Mouse (Mus musculus): Measurements from ENCODE around the gene Itga1. TPM values are rescaled to one million over a fixed set of nuclear protein-coding genes. Genes with fewer than 3 reads are reported as not detected.

Itga1 gene
- 5.6 and 6.4 TPM in 2 replicates for polyA plus RNA-seq (2015; fragmentation: Nextera tagmentation; extraction: Ambion mirVana)

DNA sequence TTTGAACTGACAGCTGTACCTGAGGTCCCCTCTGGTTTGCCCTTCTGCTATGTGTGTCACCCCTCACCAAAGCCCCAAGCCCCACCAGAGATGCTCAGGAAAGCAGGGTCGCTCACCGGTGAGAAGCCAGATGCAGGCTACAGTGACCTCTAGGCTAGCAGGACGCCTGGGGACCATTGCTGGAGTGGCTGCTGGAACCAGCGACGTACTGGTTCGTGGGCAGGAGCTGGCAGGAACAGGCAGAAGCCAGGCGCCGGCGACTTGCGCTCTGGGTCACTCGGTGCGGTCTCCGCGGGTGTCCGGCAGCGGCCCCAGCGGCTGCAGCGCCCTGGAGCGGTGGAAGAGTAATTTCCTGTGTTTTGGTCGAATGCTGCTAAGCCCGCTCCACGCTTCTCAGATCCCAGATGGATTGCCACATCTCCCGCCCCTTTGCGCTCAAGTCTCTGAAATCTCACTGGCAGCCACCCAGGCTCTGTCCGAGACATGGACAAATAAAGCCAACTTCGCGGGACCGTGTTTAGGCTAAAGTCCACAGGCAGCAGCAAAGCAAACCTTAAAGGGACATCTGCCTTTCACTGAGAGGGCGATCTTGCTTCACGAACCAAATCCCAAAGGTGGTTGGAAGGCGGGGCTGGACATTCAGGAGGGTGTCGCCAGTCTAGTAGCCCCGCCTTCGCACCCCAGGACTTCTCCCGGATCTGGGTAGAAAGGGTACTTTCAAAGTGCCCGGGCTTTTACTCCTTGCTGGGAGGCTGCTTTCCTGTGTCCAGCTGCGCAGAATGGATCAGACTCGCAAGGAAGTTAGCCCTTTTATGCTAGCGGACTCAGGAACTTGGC is at the start of gene Itga1, which contains the start of gene Gm49395:
Itga1 (minus strand) TSS at position 610 of the 837 bp plus-strand sequence.
Gm49395 (minus strand) TSS at position 567 of the 837 bp plus-strand sequence.
- Histone ChIP-seq H3K27me3 (peaks cover 37% of the 10 kb centered on the region), H3K36me3 (no peaks in the 10 kb centered on the region)
- under 1% methylated on average over 39 of the region's 39 CpGs for WGBS

DNA sequence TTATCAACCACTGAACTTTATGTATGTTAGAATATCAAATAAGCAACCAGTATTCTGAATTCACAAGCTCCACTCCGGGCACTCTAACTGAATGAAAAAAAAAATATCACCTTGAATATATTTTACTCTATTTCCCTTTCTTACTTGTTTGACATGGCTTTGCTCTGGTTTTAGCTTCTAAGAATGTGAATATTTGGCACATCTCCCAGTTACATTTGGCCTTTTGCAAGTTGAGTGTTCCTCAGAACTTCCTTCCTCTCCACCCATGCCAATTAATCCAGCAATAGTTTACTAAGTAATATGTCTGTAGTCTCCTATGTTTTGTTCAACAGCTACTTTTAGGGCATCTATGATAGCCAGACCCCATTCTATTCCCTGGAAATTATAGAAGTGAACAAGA is 48.8 kb upstream of the Itga1 start:
- Histone ChIP-seq H3K4me3 (replicated peaks) (no peak overlapping the region), H3K4me1 (replicated peaks) (no peaks in the 10 kb centered on the region), H3K4me2 (replicated peaks) (no peak overlapping the region), H3K27me3 (no peaks in the 10 kb centered on the region), H3K36me3 (no peaks in the 10 kb centered on the region), H3K9me3 (no peaks in the 10 kb centered on the region), H3K9ac (replicated peaks) (no peak overlapping the region), H3K27ac (no peak overlapping the region)
- ATAC-seq = no peak
- WGBS = 100% methylated on average over 1 of the region's 1 CpGs

More for the DNA sequence above, at the start of gene Itga1, which contains the start of gene Gm49395:
- ATAC-seq = peak; percentile 75
- Histone ChIP-seq H3K9ac (replicated peaks) (peak within 1 kb of the TSS; percentile 61), H3K9me3 (no peaks in the 10 kb centered on the region), H3K4me3 (replicated peaks) (peak within 1 kb of the TSS; percentile 50), H3K4me1 (replicated peaks) (peaks cover 10% of the 10 kb centered on the region), H3K4me2 (replicated peaks) (peak within 1 kb of the TSS; percentile 88), H3K27ac (no peak within 1 kb of the TSS)

DNA sequence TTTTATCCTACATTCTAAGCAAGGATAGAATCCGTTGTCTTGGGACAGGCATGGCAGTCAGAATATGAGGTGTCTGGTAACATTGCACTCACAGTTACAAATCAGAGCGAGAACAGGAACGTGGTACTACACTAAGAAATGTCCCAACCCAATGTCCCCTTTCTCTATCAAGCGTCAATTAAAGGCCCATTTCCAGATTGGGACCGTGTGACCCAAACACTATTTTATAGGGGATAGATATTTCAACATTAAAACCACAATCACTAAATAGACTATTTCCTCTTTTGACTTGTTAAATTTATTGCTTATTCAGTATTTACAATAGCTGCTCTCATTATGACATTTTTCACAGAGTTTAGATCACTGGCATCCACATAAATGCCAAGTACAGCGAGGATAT is 48.1 kb upstream of the Itga1 start:
- H3K36me3 ChIP-seq = no peaks in the 10 kb centered on the region
- no peaks in the 10 kb centered on the region for H3K27me3 ChIP-seq
- 91% methylated on average over 6 of the region's 6 CpGs for WGBS
- H3K4me2 ChIP-seq (replicated peaks) = no peak overlapping the region
- no peaks in the 10 kb centered on the region for H3K4me1 ChIP-seq (replicated peaks)
- no peak for ATAC-seq
- no peak overlapping the region for H3K27ac ChIP-seq
- H3K9ac ChIP-seq (replicated peaks) = no peak overlapping the region
- no peak overlapping the region for H3K4me3 ChIP-seq (replicated peaks)
- H3K9me3 ChIP-seq = no peaks in the 10 kb centered on the region

DNA sequence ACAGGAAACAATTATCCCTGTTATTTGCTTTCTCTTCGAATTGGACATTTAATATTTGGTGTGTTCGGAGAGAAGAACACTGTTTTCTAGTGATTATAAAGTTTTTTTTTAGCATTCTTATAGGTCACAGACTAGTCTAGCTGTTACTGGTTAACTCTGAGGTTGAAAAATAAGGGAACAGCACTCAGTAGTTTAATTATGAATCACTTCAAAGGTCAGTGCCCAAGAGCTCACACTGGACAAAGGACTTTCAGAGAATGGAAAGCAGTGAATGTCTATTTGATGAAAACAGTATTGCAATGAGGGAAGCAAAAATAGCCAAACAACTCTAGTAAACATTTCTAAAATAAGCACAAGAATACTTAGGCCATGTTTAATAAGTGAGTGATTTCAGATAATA is 41.8 kb upstream of the Itga1 start:
- H3K4me1 ChIP-seq (replicated peaks) = no peaks in the 10 kb centered on the region
- H3K4me3 ChIP-seq (replicated peaks) = no peak overlapping the region
- no peak for ATAC-seq
- H3K27me3 ChIP-seq = no peaks in the 10 kb centered on the region
- no peaks in the 10 kb centered on the region for H3K9me3 ChIP-seq
- no peak overlapping the region for H3K27ac ChIP-seq
- no peaks in the 10 kb centered on the region for H3K36me3 ChIP-seq
- no peak overlapping the region for H3K9ac ChIP-seq (replicated peaks)
- WGBS = 95% methylated on average over 2 of the region's 2 CpGs
- no peak overlapping the region for H3K4me2 ChIP-seq (replicated peaks)

DNA sequence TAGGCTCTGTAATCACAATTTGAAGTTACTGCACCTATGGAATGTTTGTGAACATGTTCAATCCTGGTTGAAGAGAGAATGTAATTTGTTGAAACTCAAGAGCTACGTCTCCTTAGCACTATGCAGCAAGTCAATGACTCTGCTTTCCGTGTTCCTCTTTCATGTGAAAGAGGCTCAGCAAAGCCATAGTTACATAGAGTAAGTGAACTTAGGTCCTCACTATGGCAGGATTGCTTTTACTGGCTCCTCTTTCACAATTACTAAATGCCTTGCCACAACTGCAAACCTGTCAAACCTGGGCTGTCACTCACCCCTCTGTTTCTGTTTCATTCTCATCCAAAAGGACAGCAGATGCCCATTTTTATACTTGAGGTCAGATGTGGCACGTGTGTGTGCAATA is 40.3 kb upstream of the Itga1 start:
- WGBS = 89% methylated on average over 3 of the region's 3 CpGs
- no peaks in the 10 kb centered on the region for H3K36me3 ChIP-seq
- no peaks in the 10 kb centered on the region for H3K9me3 ChIP-seq
- H3K27ac ChIP-seq = no peak overlapping the region
- ATAC-seq = no peak
- no peaks in the 10 kb centered on the region for H3K27me3 ChIP-seq
- no peaks in the 10 kb centered on the region for H3K4me1 ChIP-seq (replicated peaks)
- H3K4me2 ChIP-seq (replicated peaks) = no peak overlapping the region
- no peak overlapping the region for H3K9ac ChIP-seq (replicated peaks)
- H3K4me3 ChIP-seq (replicated peaks) = no peak overlapping the region

DNA sequence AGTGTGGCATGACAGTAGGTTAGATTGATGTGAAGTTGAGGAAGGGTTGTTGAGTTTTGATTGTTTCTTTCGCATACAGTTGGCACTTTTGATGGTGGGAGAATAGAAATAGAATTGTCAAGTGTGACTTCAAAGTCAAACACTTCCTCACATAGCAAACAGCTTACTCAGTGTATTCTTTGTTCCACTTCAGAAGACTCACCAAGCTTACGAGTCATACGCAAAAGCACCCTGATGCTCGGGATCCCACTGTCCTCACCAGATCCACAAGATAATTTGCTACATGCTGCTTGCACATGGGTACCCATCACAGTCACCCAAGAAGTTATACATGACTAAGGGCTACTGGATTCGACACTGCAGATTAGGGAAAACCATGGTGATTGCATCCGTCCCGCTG is 36.7 kb upstream of the Itga1 start:
- WGBS = 92% methylated on average over 7 of the region's 7 CpGs
- no peak for ATAC-seq

DNA sequence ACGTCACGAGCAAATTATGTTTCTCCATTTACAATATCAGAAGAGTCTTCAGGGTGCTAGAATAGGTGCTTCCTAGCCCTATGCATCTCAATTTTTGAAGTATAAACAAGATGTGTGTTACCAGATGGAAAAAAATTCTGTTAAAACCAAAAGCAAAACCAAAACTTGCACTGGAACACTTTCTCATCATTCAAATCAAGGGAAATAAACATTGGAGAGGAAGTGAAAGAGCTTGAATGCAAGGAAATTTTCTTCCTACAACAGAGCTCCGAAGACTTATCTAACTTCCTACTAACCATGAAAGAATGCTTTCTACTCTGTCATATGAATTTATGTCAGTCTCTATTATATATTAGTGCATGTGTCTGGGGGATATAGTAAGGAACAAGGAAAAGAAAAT is 35.0 kb upstream of the Itga1 start:
- WGBS = 92% methylated on average over 3 of the region's 3 CpGs

More for the DNA sequence above, 36.7 kb upstream of the Itga1 start:
- H3K9ac ChIP-seq (replicated peaks) = no peak overlapping the region
- no peaks in the 10 kb centered on the region for H3K27me3 ChIP-seq
- H3K27ac ChIP-seq = no peak overlapping the region
- H3K4me2 ChIP-seq (replicated peaks) = no peak overlapping the region
- H3K36me3 ChIP-seq = no peaks in the 10 kb centered on the region
- H3K4me1 ChIP-seq (replicated peaks) = no peaks in the 10 kb centered on the region
- no peak overlapping the region for H3K4me3 ChIP-seq (replicated peaks)
- no peaks in the 10 kb centered on the region for H3K9me3 ChIP-seq

DNA sequence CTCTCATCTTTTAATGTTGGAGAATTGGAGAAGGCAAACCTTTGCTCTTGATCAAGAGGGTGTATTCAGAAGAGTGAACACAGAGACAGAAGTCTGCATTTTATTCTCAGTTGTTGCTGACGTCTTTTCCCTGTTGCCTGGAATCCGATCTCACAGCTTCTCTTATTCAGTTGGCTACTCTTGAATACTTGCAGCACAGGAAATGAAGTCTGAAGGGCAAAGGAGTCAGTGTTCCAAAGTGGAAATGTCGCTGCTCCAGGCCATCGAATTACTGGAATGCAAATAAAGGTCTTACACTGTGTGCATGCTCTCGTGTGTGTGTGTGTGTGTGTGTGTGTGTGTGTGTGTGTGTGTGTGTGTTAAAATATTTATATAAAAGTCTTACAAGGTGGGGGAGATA is 30.7 kb upstream of the Itga1 start:
- Histone ChIP-seq H3K9me3 (no peaks in the 10 kb centered on the region), H3K4me2 (replicated peaks) (no peak overlapping the region), H3K27ac (no peak overlapping the region), H3K4me1 (replicated peaks) (no peaks in the 10 kb centered on the region), H3K36me3 (no peaks in the 10 kb centered on the region), H3K4me3 (replicated peaks) (no peak overlapping the region), H3K9ac (replicated peaks) (no peak overlapping the region), H3K27me3 (no peaks in the 10 kb centered on the region)
- no peak for ATAC-seq
- WGBS = 31% methylated on average over 5 of the region's 5 CpGs

More for the DNA sequence above, 35.0 kb upstream of the Itga1 start:
- H3K4me3 ChIP-seq (replicated peaks) = no peak overlapping the region
- no peak overlapping the region for H3K4me2 ChIP-seq (replicated peaks)
- H3K4me1 ChIP-seq (replicated peaks) = no peaks in the 10 kb centered on the region
- no peak overlapping the region for H3K27ac ChIP-seq
- no peaks in the 10 kb centered on the region for H3K9me3 ChIP-seq
- H3K9ac ChIP-seq (replicated peaks) = no peak overlapping the region
- no peaks in the 10 kb centered on the region for H3K36me3 ChIP-seq
- no peak for ATAC-seq
- H3K27me3 ChIP-seq = no peaks in the 10 kb centered on the region

DNA sequence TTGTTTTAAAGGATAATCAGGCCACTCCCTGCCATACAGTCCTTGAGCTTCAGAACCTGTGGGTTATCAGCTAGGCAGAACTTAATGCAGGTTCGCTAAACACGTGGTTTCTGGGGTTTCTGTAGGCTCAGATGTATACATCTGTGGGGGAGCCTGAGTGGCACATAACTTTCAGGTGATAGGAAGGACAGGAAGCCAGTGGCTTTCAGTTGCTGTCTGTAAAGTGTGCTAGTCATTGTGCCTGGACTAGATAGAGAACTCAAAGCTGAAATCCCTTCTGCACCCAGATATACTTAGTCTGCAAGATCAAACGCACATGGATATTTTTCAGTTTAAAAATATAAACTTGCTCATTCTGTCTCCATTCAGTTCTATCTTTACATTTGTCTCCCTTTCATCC is 29.6 kb upstream of the Itga1 start:
- Histone ChIP-seq H3K4me3 (replicated peaks) (no peak overlapping the region), H3K36me3 (no peaks in the 10 kb centered on the region), H3K9me3 (no peaks in the 10 kb centered on the region), H3K27ac (no peak overlapping the region), H3K27me3 (no peaks in the 10 kb centered on the region), H3K4me1 (replicated peaks) (no peaks in the 10 kb centered on the region), H3K4me2 (replicated peaks) (no peak overlapping the region), H3K9ac (replicated peaks) (no peak overlapping the region)
- WGBS = 81% methylated on average over 3 of the region's 3 CpGs
- ATAC-seq = no peak

DNA sequence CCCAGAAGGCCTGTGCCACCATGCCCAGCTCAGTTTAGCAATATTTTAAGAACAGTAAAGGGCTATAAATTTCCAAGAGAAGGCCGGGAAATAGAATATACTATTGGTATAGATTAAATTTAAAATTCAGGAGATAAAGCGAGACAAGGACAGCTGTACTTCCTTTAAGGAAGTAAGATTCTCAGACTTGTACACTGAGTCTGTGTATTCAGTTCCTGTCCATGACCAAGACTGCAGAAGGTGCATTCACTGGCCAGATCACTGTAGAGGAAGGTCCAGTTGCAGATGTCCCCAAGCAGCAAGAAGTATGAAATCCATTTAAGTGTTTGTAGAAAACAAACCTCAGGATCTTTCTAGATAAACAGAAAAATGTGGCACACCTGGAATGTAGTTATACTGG is 28.3 kb upstream of the Itga1 start:
- Histone ChIP-seq H3K4me3 (replicated peaks) (no peak overlapping the region), H3K4me2 (replicated peaks) (no peak overlapping the region), H3K27ac (no peak overlapping the region), H3K9ac (replicated peaks) (no peak overlapping the region), H3K4me1 (replicated peaks) (no peaks in the 10 kb centered on the region), H3K27me3 (no peaks in the 10 kb centered on the region), H3K36me3 (no peaks in the 10 kb centered on the region), H3K9me3 (no peaks in the 10 kb centered on the region)
- no peak for ATAC-seq
- 93% methylated on average over 2 of the region's 2 CpGs for WGBS

DNA sequence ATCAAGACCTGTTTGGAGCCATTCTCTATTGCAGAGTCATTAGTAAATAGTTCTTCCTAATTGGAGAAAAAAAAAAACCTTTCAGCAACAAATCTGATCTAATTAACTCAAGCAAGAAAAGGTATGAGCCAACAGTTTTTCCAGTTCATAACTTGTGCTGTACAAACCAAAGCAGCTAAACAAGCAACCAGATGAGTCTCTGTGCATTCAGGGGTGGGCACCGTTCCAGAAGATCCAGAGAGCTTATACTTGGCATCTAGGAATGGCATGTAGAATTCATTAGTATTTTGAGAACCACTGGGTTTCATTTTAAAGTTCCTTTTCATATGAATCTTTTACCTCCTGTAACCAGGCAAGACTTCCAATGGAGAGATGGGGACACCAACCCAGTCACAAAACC is 26.1 kb upstream of the Itga1 start:
- Histone ChIP-seq H3K36me3 (no peaks in the 10 kb centered on the region), H3K27ac (no peak overlapping the region), H3K9me3 (no peaks in the 10 kb centered on the region), H3K4me1 (replicated peaks) (no peaks in the 10 kb centered on the region), H3K27me3 (no peaks in the 10 kb centered on the region), H3K4me2 (replicated peaks) (no peak overlapping the region), H3K4me3 (replicated peaks) (no peak overlapping the region), H3K9ac (replicated peaks) (no peak overlapping the region)
- WGBS = 91% methylated on average over 1 of the region's 1 CpGs
- ATAC-seq = no peak

DNA sequence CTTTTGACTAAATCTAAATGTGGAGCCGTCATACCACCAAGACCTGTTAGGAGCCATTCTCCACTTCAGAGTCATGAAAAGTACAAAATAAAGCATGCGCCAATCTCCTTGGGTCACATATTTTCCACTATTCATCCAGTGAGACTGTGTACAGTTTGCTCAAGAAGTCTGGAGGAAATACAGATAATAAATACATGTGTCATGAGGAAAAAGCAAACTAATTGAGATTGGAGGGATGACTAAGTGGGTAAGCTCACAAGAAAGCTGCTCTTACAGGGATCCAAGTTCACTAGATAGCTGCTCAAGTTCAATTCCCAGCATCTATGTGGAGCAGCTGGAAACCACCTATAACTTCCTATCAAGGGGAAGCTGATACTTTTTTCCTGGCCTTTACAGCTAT is 24.8 kb upstream of the Itga1 start:
- Histone ChIP-seq H3K36me3 (no peaks in the 10 kb centered on the region), H3K4me1 (replicated peaks) (no peaks in the 10 kb centered on the region), H3K9ac (replicated peaks) (no peak overlapping the region), H3K9me3 (no peaks in the 10 kb centered on the region), H3K27ac (no peak overlapping the region), H3K4me3 (replicated peaks) (no peak overlapping the region), H3K4me2 (replicated peaks) (no peak overlapping the region), H3K27me3 (no peaks in the 10 kb centered on the region)
- 90% methylated on average over 2 of the region's 2 CpGs for WGBS
- ATAC-seq = no peak

DNA sequence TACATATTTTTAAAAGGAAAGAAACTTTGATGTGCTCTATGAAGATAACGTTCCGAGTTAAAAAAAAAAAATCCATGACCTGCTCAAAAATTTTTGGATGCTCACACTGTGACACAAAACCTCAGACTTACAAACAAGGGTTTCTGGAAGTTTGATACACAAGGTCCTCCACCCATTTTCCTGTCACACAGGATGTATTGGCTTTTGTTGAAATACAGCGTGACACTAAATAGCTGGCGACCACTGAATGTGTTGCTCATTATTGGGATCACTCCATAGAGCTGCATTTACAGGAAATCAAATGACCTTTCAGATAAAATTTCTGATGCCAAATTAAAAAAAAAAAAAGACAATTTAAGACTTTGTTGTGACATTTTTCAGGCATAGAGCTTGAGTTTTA is 23.4 kb upstream of the Itga1 start:
- WGBS = 86% methylated on average over 4 of the region's 4 CpGs
- ATAC-seq = no peak

More for the DNA sequence above, 23.4 kb upstream of the Itga1 start:
- no peak overlapping the region for H3K4me3 ChIP-seq (replicated peaks)
- H3K36me3 ChIP-seq = no peaks in the 10 kb centered on the region
- no peaks in the 10 kb centered on the region for H3K9me3 ChIP-seq
- no peak overlapping the region for H3K27ac ChIP-seq
- no peak overlapping the region for H3K9ac ChIP-seq (replicated peaks)
- no peak overlapping the region for H3K4me2 ChIP-seq (replicated peaks)
- no peaks in the 10 kb centered on the region for H3K4me1 ChIP-seq (replicated peaks)
- no peaks in the 10 kb centered on the region for H3K27me3 ChIP-seq

Measured in midbrain, embryonic 13.5 days (tissue).